Mouse (Mus musculus): ENCODE results near the gene Srpx2. TPM values are rescaled to one million over a fixed set of nuclear protein-coding genes. Genes with fewer than 3 reads are reported as not detected.
A peak's percentile ranks its signal among the peaks of the same experiment; 100 is the strongest.

Gene Srpx2
- polyA plus RNA-seq, 1 experiment from 2014 or later: 0.74 TPM

DNA sequence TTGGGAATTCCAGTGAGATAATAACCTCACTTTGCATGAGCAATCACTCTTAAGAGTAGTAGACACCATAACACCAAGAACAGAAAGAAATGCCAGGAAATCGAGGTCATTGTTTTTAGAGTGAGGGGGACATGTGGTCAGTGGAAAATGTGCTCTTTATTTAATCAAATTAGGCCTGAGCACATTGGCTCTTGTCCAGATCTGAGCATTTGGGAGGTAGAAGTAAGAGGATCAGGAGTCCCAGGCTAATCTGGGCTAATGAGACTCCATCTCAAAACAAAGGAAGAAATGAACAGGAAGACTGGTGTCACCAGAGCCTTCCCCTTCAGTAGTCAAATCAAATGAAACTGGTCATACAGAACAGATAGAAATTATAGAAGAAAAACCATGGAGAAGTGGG, 31.3 kb downstream of the Srpx2 start:
- H3K9me3 ChIP-seq: no peaks in the 10 kb centered on the region
- H3K4me2 ChIP-seq: no peak overlapping the region
- H3K36me3 ChIP-seq (replicated peaks): no peaks in the 10 kb centered on the region
- no peak overlapping the region for H3K4me3 ChIP-seq (replicated peaks)
- H3K4me1 ChIP-seq: no peaks in the 10 kb centered on the region
- 0 out of 2 replicates have a peak, but pooled peaks cover 22% of the 10 kb centered on the region for H3K27me3 ChIP-seq
- no peak for ATAC-seq (ENCODE audit: low FRiP score)
- no peak overlapping the region for H3K27ac ChIP-seq
- H3K9ac ChIP-seq: no peak overlapping the region
- 33% methylated on average over 1 of the region's 1 CpGs for WGBS

DNA sequence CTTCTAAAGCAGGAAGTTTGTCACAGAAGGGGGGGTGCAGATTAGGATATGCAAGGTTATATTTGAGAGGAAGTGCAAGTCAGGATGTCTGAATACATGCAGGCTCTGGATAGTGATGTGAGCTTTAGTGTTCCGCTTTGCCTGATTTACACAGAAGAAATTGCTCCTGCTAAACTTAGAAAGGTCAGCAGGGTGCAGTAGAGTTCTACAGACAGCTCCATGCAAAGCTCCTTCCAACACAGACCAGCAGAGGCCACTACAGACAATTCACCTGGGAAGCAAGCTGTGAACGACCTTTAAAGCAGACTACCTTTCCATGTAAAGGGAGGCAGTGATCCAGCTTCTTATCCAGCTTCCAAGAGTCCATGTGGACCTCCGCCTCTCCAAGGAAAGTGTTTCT, 39.2 kb downstream of the Srpx2 start:
- peaks cover 25% of the 10 kb centered on the region; the same call in 1 of the 2 replicates for H3K27me3 ChIP-seq
- ATAC-seq (ENCODE audit: low FRiP score): peak; percentile 33; the same call in 1 of the 2 replicates

DNA sequence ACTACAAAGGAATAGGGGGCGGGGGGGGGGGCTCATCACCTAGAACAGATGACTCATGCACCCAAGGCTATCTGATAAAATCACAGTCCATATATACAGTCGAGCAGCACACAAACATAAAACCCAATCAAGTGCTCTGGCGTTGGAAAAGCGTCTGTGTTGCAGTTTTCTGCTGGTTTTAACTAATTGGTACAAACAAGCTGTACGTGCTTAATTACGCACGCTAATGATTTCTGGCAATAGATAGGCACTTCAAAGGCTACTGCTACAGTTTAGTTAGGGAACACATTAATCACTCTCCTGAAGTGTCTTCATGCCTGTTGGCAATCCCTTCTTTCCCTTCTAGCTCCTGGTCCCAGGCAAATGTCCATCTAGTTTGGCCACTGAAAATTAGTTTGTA, 46.4 kb downstream of the Srpx2 start:
- 59% methylated on average over 7 of the region's 7 CpGs for WGBS
- ATAC-seq (ENCODE audit: low FRiP score): no peak
- Histone ChIP-seq H3K9me3 (no peaks in the 10 kb centered on the region), H3K36me3 (replicated peaks) (no peaks in the 10 kb centered on the region), H3K27ac (no peak overlapping the region), H3K9ac (no peak overlapping the region), H3K27me3 (peaks cover 16% of the 10 kb centered on the region; the same call in 1 of the 2 replicates), H3K4me1 (no peaks in the 10 kb centered on the region), H3K4me3 (replicated peaks) (no peak overlapping the region), H3K4me2 (no peak overlapping the region)

More for the DNA sequence above, 39.2 kb downstream of the Srpx2 start:
- Histone ChIP-seq H3K9ac (no peak overlapping the region), H3K4me3 (replicated peaks) (no peak overlapping the region), H3K27ac (no peak overlapping the region), H3K9me3 (no peaks in the 10 kb centered on the region), H3K36me3 (replicated peaks) (no peaks in the 10 kb centered on the region), H3K4me2 (no peak overlapping the region), H3K4me1 (no peaks in the 10 kb centered on the region)
- 38% methylated on average over 3 of the region's 3 CpGs for WGBS

DNA sequence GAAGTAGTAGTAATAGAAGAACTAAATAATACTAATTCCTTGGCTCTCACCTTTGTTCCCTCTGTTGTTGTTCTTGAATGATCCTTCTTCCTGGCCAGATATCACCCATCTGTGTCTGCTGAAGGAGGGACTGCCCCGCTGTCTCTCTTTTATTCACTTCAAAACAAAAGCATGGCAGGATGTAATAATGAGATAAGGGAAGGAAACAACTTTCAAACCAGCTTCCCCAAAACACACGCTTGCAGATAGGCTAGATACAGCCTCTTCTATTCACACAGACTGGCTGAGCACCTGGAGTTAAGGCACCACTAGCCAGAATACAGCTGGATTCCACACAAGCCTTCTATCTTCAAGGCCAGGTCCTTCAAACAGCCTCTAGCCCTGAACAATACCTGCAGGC, 52.4 kb downstream of the Srpx2 start:
- Histone ChIP-seq H3K9me3 (no peaks in the 10 kb centered on the region), H3K4me1 (no peaks in the 10 kb centered on the region), H3K9ac (no peak overlapping the region), H3K4me2 (no peak overlapping the region), H3K27ac (no peak overlapping the region), H3K27me3 (0 out of 2 replicates have a peak, but pooled peaks cover 5% of the 10 kb centered on the region), H3K4me3 (replicated peaks) (no peak overlapping the region), H3K36me3 (replicated peaks) (no peaks in the 10 kb centered on the region)
- WGBS: 77% methylated on average over 2 of the region's 2 CpGs
- ATAC-seq (ENCODE audit: low FRiP score): no peak

DNA sequence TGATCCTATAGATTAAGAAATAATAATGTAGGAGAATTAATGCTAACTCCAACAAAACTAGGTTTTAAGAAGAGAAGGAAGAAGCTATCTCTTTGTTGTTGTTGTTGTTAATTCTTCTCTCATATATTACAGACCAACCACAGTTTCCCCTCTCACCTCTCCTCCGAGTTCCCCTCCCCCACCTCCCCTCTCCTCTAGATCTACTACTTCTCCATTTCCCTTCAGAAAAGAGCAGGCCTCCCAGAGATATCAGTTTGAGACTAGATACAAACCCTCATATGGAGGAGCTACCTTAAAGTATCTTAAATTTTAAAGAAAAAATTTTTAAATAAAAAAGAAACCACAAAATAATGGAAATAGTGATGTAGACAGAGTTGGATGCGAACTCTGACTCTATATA, 56.4 kb downstream of the Srpx2 start:
- no peak for ATAC-seq (ENCODE audit: low FRiP score)
- H3K4me2 ChIP-seq: no peak overlapping the region
- 70% methylated on average over 2 of the region's 2 CpGs for WGBS
- peaks cover 5% of the 10 kb centered on the region; the same call in 1 of the 2 replicates for H3K27me3 ChIP-seq
- H3K9ac ChIP-seq: no peak overlapping the region
- no peaks in the 10 kb centered on the region for H3K4me1 ChIP-seq
- no peaks in the 10 kb centered on the region for H3K36me3 ChIP-seq (replicated peaks)
- H3K9me3 ChIP-seq: no peaks in the 10 kb centered on the region
- no peak overlapping the region for H3K4me3 ChIP-seq (replicated peaks)
- H3K27ac ChIP-seq: no peak overlapping the region

DNA sequence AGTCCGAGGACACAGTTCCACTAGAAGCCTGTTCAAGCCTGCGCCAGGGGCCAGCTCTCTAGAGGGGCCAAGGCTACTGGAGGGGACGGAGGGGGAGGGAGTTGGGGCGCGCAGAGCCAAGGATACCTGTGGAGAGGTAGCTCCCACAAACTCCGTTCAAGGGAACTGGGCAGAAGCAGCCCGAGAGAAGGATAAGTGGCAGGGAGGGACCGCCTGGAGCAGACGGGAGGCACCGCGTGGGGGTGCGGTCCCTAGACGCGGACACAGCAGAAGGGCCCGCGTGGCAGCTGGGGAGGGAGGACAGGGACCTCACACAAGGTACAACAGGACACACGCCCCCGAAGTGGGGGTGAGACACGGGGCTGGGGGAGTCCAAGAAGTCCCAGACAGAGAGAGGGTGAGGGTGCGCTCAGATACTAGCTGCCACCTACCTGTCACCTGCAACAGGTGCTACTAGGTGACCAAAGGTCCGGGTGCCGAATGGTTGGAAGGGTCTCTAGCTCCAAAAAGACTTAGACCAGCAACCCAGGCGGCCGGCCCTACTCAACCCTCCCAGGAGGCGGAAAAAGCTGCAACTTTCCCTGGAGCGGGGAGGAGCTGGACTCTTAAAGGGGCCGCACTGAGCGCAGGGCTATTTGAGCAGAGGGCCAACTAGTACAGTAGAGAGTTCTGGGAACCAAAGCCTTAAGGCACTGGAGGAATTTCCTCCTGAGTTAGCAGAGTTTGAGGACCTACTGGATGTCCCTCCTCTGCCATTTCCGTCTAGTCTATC, 73.2 kb downstream of the Srpx2 start, which contains the start of gene Sytl4:
Gene Sytl4, minus strand, starts transcription at position 582 of the 772 bp plus-strand sequence.
- H3K9ac ChIP-seq: no peak within 1 kb of the TSS
- H3K27ac ChIP-seq: no peak within 1 kb of the TSS
- H3K36me3 ChIP-seq (replicated peaks): no peaks in the 10 kb centered on the region
- H3K9me3 ChIP-seq: no peaks in the 10 kb centered on the region
- 0 out of 2 replicates have a peak, but pooled peaks cover 3% of the 10 kb centered on the region for H3K4me1 ChIP-seq
- H3K27me3 ChIP-seq: peaks cover 29% of the 10 kb centered on the region
- 19% methylated on average over 29 of the region's 29 CpGs for WGBS
- peak within 1 kb of the TSS; percentile 68 for H3K4me2 ChIP-seq
- 0 out of 2 replicates have a peak, but pooled peaks have one; percentile 39 for ATAC-seq (ENCODE audit: low FRiP score)
- H3K4me3 ChIP-seq (replicated peaks): peak within 1 kb of the TSS; percentile 40

Other genes with a start within 250 kb of the Srpx2 start
- 21.6 and 22.3 TPM in 2 replicates for gene Pcdh19, start 219.4 kb upstream of the Srpx2 start, polyA plus RNA-seq (2016; fragmentation: Nextera tagmentation; extraction: Ambion mirVana)
- 8.0 and 12.8 TPM in 2 replicates for gene Tnmd, start 57.4 kb upstream of the Srpx2 start, polyA plus RNA-seq (2016; fragmentation: Nextera tagmentation; extraction: Ambion mirVana)
- 212 TPM in 2 replicates for gene Tspan6, start 10.0 kb upstream of the Srpx2 start, polyA plus RNA-seq (2016; fragmentation: Nextera tagmentation; extraction: Ambion mirVana)
- 0.81 and 1.00 TPM in 2 replicates for gene Sytl4, start 73.4 kb downstream of the Srpx2 start, polyA plus RNA-seq (2016; fragmentation: Nextera tagmentation; extraction: Ambion mirVana)
- gene Cstf2, start 150.8 kb downstream of the Srpx2 start, polyA plus RNA-seq (2016; fragmentation: Nextera tagmentation; extraction: Ambion mirVana): 72.8 and 74.4 TPM in 2 replicates